Comparison of ENCODE assay signal across 8 mouse cellular contexts in the genomic region with DNA sequence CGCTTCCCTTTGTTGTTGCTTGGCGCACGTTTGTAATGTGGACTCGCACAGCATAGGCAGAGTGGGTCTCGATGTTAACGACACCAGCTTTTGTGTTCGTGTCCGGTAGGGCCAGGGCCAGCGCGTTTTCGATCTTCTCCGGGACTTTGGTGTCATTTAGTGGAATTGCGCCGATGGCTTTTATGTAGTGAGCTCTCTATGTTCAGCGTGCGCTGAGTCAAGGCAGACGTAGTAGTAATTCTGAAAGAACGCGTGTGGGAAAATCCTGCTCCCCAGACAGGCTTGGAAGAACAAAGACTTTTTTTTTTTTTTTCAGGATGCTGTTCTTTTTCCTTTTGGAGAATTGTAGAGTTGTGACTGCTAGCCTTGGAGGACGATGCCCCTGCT. TPM values are rescaled to one million over a fixed set of nuclear protein-coding genes. Genes with fewer than 3 reads are reported as not detected.
DNase-seq lines count a peak whose midpoint lies in the region; ATAC-seq lines count a peak whose summit lies in the region.

No protein-coding gene starts in this region.

- DNase-seq in adrenal gland, adult 8-10 months: peak; percentile 49
- no peak for DNase-seq in adrenal gland, adult 2 months
- peak; percentile 25 for DNase-seq in ovary, adult 18-20 months (ENCODE audit: low spot score)
- DNase-seq in ovary, postnatal 10 days (ENCODE audit: low spot score): no peak

- H3K27ac ChIP-seq in forebrain, embryonic 13.5 days: peak overlapping the region; percentile 94
- peak overlapping the region; percentile 96 for H3K27ac ChIP-seq in intestine, embryonic 16.5 days (ENCODE audit: low read length)
- H3K27ac ChIP-seq in stomach, embryonic 16.5 days (ENCODE audit: low read length): peak overlapping the region; percentile 95

- H3K4me3 ChIP-seq in forebrain, embryonic 13.5 days: peak overlapping the region; percentile 83
- peak overlapping the region; percentile 88 for H3K4me3 ChIP-seq in intestine, embryonic 16.5 days (ENCODE audit: low read length)
- peak overlapping the region; percentile 87 for H3K4me3 ChIP-seq in stomach, embryonic 16.5 days (replicated peaks; ENCODE audit: low read length)

- no peaks in the 10 kb centered on the region for H3K9me3 ChIP-seq in forebrain, embryonic 13.5 days (replicated peaks)
- no peaks in the 10 kb centered on the region for H3K9me3 ChIP-seq in intestine, embryonic 16.5 days (ENCODE audit: control insufficient read depth, low read length)
- H3K9me3 ChIP-seq in stomach, embryonic 16.5 days (replicated peaks; ENCODE audit: control insufficient read depth, low read length): no peaks in the 10 kb centered on the region

- H3K4me1 ChIP-seq in forebrain, embryonic 13.5 days: peaks cover 41% of the 10 kb centered on the region
- H3K4me1 ChIP-seq in intestine, embryonic 16.5 days (ENCODE audit: control insufficient read depth, insufficient read depth, low read length): peaks cover 25% of the 10 kb centered on the region
- peaks cover 17% of the 10 kb centered on the region for H3K4me1 ChIP-seq in stomach, embryonic 16.5 days (ENCODE audit: control insufficient read depth, insufficient read depth, low read length)

- no peaks in the 10 kb centered on the region for H3K27me3 ChIP-seq in forebrain, embryonic 13.5 days
- no peaks in the 10 kb centered on the region for H3K27me3 ChIP-seq in intestine, embryonic 16.5 days (replicated peaks; ENCODE audit: control insufficient read depth, insufficient read depth, low read length)
- no peaks in the 10 kb centered on the region for H3K27me3 ChIP-seq in stomach, embryonic 16.5 days (ENCODE audit: control insufficient read depth, insufficient read depth, low read length)

- no peaks in the 10 kb centered on the region for H3K36me3 ChIP-seq in forebrain, embryonic 13.5 days (ENCODE audit: poor library complexity, severe bottlenecking)
- H3K36me3 ChIP-seq in intestine, embryonic 16.5 days (ENCODE audit: control insufficient read depth, insufficient read depth, low read length): no peaks in the 10 kb centered on the region
- H3K36me3 ChIP-seq in stomach, embryonic 16.5 days (ENCODE audit: control insufficient read depth, insufficient read depth, low read length): no peaks in the 10 kb centered on the region

- WGBS in forebrain, embryonic 13.5 days: under 1% methylated on average over 20 of the region's 20 CpGs
- WGBS in intestine, embryonic 16.5 days: under 1% methylated on average over 20 of the region's 20 CpGs
- 0% methylated on average over 20 of the region's 20 CpGs for WGBS in stomach, embryonic 16.5 days

- ATAC-seq in forebrain, embryonic 13.5 days: no peak; the same call in 1 of the 2 replicates
- ATAC-seq in intestine, embryonic 16.5 days: no peak; the same call in 1 of the 2 replicates
- ATAC-seq in megakaryocyte, adult 5-6 weeks (ENCODE audit: poor library complexity, severe bottlenecking): peak; percentile 6
- ATAC-seq in stomach, embryonic 16.5 days (ENCODE audit: insufficient read depth, low FRiP score): no peak

- H3K4me2 ChIP-seq in forebrain, embryonic 13.5 days: peak overlapping the region; percentile 84
- peak overlapping the region; percentile 80 for H3K4me2 ChIP-seq in intestine, embryonic 16.5 days (ENCODE audit: low read depth, low read length)
- H3K4me2 ChIP-seq in stomach, embryonic 16.5 days (ENCODE audit: low read depth, low read length): peak overlapping the region; percentile 74

- peak overlapping the region; percentile 95 for H3K9ac ChIP-seq in forebrain, embryonic 13.5 days
- peak overlapping the region; percentile 96 for H3K9ac ChIP-seq in intestine, embryonic 16.5 days (ENCODE audit: low read depth, low read length)
- H3K9ac ChIP-seq in stomach, embryonic 16.5 days (ENCODE audit: low read length): peak overlapping the region; percentile 96

RNA-seq across cellular contexts. Expression of gene Bach1, which starts 0.6 kb away (rescaled TPM):
- total RNA-seq in adrenal gland, adult 8-10 months (2022): 10 to 100 TPM; 17.6 to 32.1 (median 19.1) TPM
- total RNA-seq in adrenal gland, adult 2 months (2021): 10 to 100 TPM; 14.3 to 25.7 TPM
- polyA plus RNA-seq in adrenal gland, adult 2 months (2012; rRNA removed): 4.2 and 5.6 TPM in 2 replicates
- polyA plus RNA-seq in forebrain, embryonic 13.5 days (2015; fragmentation: Nextera tagmentation; extraction: Ambion mirVana): 20.7 and 22.5 TPM in 2 replicates
- polyA plus RNA-seq in intestine, embryonic 16.5 days (2015; fragmentation: Nextera tagmentation; extraction: Ambion mirVana): 16.6 and 18.2 TPM in 2 replicates
- 52.2 and 53.5 TPM in 2 replicates for total RNA-seq in megakaryocyte, adult 5-6 weeks (2015)
- 90.8 and 98.4 TPM in 2 replicates for total RNA-seq in megakaryocyte, adult 5-6 weeks (2017)
- polyA plus RNA-seq in stomach, embryonic 16.5 days (2015; fragmentation: Nextera tagmentation; extraction: Ambion mirVana): 8.5 and 9.6 TPM in 2 replicates

Comparison
In these comparisons a context has a peak if more than half of its experiments do, and no peak if none do; other contexts are left out.
1. DNase-seq: peak in adrenal gland, adult 8-10 months (single experiment) and ovary, adult 18-20 months (single experiment); none in adrenal gland, adult 2 months (single experiment) and ovary, postnatal 10 days (single experiment).
2. Peak in every context shown above with its lines, with median percentiles within 50 percentile points of each other: H3K27ac ChIP-seq, H3K4me2 ChIP-seq, H3K4me3 ChIP-seq and H3K9ac ChIP-seq.